Mouse (Mus musculus) CD4-positive, CD25-positive, alpha-beta regulatory T cell, adult 4 months (primary cell): ENCODE data around the gene Slc39a11. TPM values are rescaled to one million over a fixed set of nuclear protein-coding genes. Genes with fewer than 3 reads are reported as not detected.

Experiments used
- ATAC-seq: one replicate; pipeline ENCODE4 v1.8.0; 2017
- polyA plus RNA-seq, 2 experiments: library from polyadenylated mRNA; unstranded; fragments of 100-300 nt; shearing (Covaris generic); gene quantifications; one replicate each; pipeline ENCODE4 v1.2.1; 2017

Gene Slc39a11
- polyA plus RNA-seq, 2 experiments from 2014 or later: 12.0 to 17.9 TPM

GRCm38 (mm10) chr11:113538406-113538917 lies 111.4 kb downstream of the Slc39a11 start:
- ATAC-seq: no peak

DNA sequence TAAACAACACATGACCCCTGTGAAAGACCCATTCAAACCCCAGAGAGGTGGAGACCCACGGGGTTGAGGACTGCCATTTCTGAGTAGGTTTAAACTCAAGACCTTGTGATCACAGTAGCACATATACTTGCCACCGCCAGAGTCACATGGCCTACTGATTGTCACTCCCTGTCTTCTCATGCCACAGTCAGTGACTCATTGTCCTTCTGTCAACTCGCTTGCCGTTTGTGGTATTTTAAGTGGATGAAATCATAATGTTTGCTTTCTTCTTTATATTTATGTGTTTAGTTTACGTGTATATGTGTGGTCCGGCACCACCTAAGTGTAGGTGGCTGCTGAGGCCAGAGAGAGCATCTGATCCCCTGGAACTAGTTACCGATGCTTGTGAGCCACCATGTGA lies 112.2 kb downstream of the Slc39a11 start:
- no peak for ATAC-seq

- no peak for ATAC-seq
Measured at GRCm38 (mm10) chr11:113537199-113537586, 112.7 kb downstream of the Slc39a11 start.

GRCm38 (mm10) chr11:113536308-113537198 lies 113.3 kb downstream of the Slc39a11 start:
- ATAC-seq: peak; percentile 49

DNA sequence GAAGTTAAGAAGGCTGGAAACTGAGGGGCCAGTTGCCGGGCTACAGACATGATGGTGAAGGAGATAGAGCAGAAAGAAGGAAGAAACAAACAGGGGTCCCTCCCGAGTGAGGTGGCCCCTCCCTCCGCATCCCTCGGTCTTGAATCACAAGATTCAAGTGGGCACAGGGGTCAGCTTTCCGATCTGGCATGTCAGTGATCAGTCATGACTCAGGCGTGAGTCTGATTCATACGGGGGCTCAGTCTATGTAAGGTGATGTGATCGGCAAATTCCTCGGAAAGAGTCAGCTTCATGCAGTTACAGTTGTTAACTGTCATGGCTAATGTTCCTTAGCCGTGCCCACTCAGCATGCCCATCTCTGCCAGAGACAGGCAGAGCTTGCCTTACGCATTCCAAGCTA lies 115.5 kb downstream of the Slc39a11 start:
- ATAC-seq: no peak

DNA sequence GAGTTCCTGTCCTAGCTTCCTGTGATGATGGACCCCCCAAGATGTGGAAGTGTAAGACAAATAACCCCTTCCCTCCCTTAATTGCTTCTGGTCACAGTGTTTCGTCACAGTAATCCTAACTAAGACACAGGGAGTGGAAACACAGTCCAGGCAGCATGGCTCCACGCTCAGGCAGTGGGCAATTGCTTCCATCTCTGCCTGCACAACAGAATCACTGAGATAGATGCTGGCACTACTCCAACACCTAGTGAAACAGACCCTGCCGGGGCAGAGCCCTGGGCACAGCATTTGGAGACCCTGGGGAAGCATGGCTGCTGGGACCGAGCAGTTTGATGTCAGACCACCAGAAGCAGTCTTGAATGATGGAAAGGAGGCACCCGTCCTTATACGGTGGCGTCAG lies 115.9 kb downstream of the Slc39a11 start:
- no peak for ATAC-seq

GRCm38 (mm10) chr11:113528391-113528790 lies 121.5 kb downstream of the Slc39a11 start:
- ATAC-seq: no peak

- no peak for ATAC-seq
Measured at GRCm38 (mm10) chr11:113525731-113526130, 124.1 kb downstream of the Slc39a11 start.

DNA sequence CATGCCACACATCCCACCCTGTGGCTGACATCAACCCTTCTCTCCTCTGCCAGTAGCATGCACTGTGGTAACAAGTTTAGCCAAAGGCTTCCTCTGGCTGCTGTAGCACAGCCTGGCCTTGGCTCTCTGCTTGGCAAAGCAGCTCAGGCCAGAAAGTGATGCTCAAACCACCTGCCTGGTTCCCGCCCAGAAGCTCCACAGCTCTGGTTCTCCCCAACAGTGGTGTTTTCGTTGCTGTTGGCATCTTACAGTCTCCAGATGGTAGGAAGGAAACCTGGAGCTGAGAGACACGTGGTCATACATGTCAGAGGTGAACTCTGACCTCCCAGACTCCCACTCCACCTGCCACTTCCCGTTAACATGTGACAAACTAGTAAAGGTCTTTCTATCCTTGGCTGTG lies 127.2 kb downstream of the Slc39a11 start:
- no peak for ATAC-seq

DNA sequence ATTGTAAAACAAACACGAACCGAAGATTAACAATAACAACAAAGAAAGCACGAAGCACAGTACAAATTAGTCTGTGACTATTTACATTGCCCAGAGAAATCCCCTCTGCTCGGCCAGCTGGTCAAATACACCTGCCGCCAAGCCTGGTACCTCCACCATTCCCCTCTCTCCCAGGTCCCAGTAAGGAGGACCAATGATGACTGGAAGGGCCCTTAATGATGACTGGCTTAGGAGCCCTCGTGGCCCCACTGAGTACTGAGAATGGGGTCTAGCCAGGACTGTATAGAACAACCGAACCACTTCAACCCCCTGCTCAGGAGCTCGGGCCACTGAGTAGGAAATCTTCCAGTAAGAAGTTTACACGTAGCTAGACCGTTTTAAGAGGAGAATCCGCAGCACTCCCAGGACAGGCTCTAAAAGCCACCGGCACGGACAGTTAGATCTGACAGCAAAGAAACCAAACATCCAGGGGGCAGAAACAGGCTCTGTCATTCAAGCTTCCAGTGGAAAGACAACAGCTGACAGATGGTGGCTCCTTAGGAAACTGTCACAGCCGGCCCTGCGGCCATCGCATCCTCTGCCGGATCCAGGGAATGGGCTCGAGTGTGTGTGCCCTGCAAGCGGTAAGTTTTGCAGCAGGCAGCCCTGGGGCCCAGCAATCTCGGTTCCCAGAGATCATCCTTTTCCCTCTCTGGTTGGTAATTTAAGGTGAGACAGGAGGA lies 128.2 kb downstream of the Slc39a11 start:
- no peak for ATAC-seq

DNA sequence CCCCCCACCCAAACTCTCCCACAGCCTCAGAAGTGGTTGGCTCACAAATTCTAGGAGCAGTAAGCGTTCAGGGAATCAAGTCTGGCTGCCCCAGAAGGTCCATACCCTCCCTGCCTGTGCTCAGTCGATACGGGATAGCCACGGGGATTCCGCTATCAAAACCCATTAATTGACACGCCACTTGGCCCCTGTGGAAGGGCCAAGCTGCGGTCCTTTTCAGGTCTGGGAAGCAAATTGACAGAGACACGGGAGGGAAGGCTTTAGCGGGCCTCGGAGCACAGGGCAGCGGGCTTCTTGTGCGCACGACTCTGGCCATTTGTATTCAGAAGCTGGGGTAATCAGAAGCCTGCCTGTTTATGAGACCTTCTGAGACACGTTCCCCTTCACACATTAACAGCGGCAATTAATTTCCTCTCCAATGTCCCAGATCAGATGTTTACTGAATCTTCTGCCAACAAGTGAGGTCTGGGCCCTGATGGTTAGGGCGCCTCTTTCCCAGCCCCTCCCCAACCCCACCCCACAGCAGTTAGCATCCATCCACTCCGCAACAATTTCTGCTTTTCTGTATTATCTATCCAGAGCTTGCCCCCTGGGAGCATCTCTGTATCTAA lies 128.9 kb downstream of the Slc39a11 start:
- ATAC-seq: no peak

DNA sequence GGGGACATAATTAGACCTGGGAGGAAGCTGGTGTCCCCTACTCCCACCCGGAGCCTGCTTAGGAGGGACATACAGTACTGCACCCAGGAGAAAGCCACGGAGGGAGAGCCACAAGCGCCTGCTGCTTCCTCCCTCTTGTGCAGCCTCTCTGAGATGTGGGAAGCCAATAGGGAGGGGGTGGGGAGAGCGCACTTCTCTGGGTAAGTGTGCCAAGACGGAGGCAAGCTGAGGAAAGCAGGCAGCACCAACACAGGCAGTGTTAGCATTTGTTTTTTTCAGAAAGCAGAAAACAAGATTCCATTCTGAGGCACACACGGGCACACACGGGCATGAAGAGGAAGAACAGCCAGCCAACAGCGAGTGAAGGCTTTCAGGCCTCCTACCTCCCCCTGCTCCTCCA lies 129.5 kb downstream of the Slc39a11 start:
- no peak for ATAC-seq

DNA sequence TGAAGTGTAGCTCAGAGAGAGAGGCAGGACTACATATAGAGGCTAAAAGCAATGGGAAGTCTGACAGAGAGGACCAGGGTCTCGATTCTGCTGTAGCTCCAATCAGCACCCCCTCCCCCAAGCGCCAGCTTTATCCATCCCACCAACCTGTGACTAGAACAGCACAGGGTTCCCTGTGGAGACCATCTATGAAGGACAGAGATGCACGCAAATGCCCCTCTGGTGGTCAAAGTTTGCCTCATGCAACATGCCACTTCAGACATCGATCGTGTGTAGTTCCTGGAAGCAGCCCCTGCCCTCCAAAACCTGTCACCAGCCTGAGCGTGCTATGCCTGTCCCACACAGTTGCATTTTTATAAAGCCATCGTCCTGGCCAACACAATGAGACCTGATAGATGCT lies 129.9 kb downstream of the Slc39a11 start:
- ATAC-seq: no peak

DNA sequence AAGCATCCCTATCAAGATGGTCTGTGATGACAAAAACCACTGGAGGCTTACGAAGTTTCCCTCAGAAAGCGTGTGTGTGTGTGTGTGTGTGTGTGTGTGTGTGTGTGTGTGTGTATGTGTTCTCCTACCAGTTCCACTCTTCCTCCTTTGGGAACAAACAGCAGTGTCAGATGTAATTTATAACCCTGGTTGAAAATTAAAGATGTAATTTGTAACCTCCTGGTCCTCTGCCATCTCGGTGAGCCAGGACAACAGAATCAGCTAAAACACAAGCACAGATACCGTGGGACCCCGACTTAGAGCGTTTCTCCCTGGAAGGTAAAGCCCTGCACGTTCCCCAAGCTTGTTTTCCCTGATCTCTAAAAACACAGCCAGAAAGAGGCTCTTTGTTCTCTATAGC lies 131.7 kb downstream of the Slc39a11 start:
- no peak for ATAC-seq

- ATAC-seq: no peak
Measured at GRCm38 (mm10) chr11:113516156-113516555, 133.7 kb downstream of the Slc39a11 start.

GRCm38 (mm10) chr11:113512976-113513375 lies 136.9 kb downstream of the Slc39a11 start:
- ATAC-seq: no peak

DNA sequence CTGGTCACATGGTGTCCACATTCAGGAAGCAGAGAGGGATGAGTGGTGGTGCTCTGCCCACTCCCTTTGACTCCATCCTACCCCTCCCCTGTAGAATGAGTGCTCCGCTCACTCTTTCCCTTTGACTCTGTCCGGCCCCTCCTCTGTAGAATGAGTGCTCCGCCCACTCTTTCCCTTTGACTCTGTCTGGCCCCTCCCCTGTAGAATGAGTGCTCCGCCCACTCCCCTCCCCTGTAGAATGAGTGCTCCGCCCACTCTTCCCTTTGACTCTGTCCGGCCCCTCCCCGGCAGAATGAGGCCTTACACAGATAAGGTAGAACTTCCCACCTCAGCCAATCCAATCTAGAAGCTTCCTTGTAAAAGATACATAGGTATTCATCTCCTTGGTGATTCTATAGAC lies 137.7 kb downstream of the Slc39a11 start:
- ATAC-seq: no peak

DNA sequence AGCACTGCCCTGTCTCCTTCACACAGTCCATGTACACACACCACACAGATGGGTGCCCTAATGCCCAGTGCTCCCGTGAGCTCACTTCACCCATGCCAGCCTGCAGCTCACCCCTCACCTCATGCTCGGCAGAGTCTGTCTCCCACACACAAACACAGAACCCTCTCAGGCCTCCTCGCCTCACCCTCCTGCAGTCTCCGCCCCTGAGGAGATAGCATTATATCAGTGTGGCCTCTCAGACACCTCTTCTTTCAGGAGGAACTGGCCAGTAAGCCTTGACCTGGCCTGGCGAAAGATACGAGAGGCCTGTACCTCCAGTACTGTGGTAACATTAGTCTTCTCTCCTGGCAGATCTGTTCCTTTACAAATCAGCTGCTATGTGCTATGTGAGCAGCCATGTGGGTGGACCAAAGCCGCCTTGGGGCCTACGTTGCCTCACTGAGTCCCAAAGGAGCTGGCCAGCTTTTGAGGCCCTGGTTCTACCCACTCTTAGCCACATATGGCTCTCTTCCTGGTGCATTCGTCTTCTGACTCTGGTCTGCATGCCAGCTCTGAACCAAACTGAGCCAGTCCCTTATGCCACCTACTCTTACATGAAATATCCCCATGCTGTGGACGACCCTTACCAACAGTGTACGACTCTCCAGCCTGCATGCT lies 138.8 kb downstream of the Slc39a11 start:
- ATAC-seq: no peak

DNA sequence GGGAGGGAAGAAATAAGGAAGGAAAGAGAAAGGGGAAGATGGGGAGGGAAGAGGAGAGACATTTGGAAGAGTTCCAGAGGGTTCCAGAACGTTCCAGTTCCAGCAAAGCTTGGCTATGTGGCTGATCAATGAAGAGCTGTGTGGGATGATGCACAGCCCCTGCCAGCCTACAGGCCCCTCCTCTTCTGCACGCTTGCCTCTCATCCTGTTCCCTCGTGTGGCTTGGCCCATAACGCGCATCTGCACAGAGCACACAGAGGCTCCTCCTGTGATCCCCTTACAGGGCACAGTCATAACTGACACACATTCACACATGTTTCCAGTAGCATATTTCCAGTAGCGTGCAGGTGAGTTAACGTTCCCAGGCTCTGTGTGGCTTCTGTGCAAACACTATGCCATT lies 139.6 kb downstream of the Slc39a11 start:
- no peak for ATAC-seq

DNA sequence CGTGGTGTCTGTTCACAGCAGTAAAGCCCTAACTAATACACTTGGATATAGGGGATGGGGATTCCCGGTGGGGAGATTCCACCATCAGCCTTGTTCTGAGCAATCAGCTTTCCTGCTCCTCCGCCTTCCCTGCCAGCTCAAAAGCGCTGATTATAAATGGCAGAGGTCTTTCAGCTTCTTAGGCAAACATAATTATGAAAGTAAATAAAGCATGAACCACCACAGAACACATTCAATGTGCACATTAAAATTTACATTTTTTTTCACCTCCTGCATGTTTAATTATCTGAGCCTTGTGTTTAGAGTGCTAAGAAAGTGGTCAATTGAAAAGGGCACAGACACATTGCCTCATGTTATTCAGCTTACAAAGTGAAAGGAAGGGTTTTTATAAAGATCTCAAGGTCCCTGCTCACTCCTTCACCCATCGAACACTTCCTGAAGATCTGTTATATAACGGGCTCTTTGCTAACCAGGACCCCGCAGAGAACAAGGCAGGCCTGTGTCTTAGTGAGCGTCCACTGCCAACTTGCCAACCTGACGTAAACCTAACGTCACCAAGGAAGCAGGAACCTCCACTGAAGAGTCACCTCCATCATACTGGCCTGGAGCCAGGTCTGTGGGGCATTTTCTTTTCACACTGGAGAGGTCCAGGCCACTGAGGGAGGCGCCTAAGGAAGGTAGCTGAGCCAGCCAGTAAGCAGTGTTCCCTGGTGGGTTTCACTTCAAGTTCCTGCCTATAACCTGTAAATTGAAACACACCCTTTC lies 142.0 kb downstream of the Slc39a11 start:
- peak; percentile 41 for ATAC-seq

- ATAC-seq: no peak
Measured at GRCm38 (mm10) chr11:113505551-113506160, 144.2 kb downstream of the Slc39a11 start.
